Mouse (Mus musculus) thymus, postnatal 4 days (tissue): ENCODE results near the gene Galc.

Experiments
- DNase-seq: peaks from one replicate; pipeline ENCODE4 v3.0.0; 2021

Galc gene

DNA sequence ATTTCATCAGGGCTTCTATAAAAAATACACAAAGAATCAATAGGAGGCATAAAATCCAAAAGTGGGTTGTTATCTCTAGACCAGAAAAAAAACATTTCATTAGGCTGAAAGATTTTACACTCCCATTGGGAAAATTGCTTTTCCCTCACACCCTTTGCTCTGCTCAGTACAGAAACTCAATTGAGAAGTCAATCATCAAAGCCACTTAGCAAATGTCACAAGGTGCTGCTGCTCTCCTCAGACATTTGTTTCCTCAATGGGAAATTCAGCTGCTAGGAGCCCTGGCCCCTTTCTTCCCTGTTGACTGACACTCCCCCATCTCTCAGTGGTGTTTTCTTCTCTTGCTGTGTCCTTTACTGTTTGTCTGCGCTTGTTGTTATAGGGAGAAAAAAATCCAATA lies 79.8 kb downstream of the Galc start:
- no peak for DNase-seq

DNA sequence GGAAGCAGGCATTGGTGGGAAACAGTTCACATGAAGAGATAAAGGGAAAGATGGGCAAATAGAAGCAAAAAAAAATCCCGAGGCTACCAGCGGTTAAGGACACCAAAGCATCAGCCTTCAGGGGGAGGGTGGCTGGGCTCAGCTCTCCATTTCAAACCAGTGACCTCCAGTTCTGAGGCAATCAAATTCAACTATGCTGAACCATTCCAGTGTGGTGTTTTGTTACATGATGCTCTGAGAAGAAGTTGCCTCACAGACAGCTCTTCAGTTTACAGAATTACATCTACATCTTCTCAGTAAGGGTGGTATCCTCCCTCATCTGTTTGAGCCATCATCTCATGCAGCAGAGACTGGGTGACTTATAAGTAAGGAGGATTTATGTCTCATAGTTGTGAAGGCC lies 82.6 kb downstream of the Galc start:
- no peak for DNase-seq

DNA sequence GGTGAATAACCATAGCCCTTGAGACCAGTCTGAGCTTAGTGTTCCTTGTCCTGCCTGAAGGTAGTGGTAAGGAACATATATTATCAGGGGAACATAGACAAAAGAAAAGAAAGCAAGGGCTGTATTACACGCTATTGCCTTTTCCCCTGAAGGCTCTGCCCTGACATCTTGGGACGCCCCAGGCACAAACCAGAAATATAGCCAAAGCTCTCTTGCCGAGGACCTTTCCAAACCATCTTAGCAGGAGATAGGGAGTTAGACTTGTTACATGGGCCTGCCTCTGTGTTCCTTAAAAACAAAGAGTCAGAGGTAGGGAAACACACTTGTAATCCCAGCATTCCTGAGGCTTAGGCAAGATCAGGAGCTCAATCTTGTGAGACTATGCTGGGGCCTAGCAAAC lies 97.4 kb downstream of the Galc start:
- no peak for DNase-seq

DNA sequence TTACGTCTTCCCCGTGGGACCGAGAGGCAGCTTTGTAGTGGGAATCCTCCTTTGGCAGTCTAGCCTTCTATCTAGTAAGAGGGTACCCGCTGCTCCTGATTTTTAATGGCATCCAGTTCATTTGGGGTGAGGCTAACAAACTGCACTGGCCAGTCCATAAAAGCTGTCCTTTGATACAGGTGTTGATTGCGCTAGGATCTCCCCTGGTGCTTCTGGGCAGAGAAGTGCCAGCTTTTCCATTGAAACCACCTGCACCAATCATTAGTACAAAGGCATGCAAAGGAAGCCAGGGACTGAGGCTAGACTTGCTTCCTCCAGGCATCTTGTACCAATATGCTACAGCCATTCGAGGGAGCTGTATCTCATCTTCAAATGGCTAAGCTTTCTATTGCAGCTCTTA lies 98.4 kb downstream of the Galc start:
- DNase-seq, result no peak
